Mouse (Mus musculus) adrenal gland, postnatal 10 days (tissue): ENCODE measurements at regions not wholly inside any gene's neighbourhood (a gene's known extent, or its start where the extent isn't known, plus 50 kb on each side); places are given as distances from the start of the nearest gene placed in this dataset.

Experiments used
- DNase-seq: peaks from one replicate; pipeline ENCODE4 v3.0.0; 2021; ENCODE audit warnings: mixed read lengths

GRCm38 (mm10) chr13:40652916-40653315, 85.3 kb downstream of the Tfap2a start:
- DNase-seq: no peak

GRCm38 (mm10) chr13:40651056-40651455, 87.1 kb downstream of the Tfap2a start:
- DNase-seq: peak; percentile 88

- no peak for DNase-seq
These were observed 88.0 kb downstream of the Tfap2a start for GRCm38 (mm10) chr13:40650036-40650709.

- DNase-seq: no peak
These were observed 88.8 kb downstream of the Tfap2a start for GRCm38 (mm10) chr13:40649096-40650035.

- no peak for DNase-seq
These were observed 92.0 kb downstream of the Tfap2a start for GRCm38 (mm10) chr13:40646131-40646530.

GRCm38 (mm10) chr13:40645646-40646045, 92.5 kb downstream of the Tfap2a start:
- DNase-seq: no peak

- no peak for DNase-seq
These were observed 95.2 kb downstream of the Tfap2a start for GRCm38 (mm10) chr13:40642931-40643330.

- no peak for DNase-seq
These were observed 100.9 kb downstream of the Tfap2a start for GRCm38 (mm10) chr13:40637269-40637668.

GRCm38 (mm10) chr13:40617881-40618280, 120.3 kb downstream of the Tfap2a start:
- no peak for DNase-seq

- DNase-seq: no peak
These were observed 129.7 kb downstream of the Tfap2a start for GRCm38 (mm10) chr13:40608526-40608925.

GRCm38 (mm10) chr13:40606405-40607271, 131.5 kb downstream of the Tfap2a start:
- peak; percentile 25 for DNase-seq

- DNase-seq: peak; percentile 51
These were observed 132.3 kb downstream of the Tfap2a start for GRCm38 (mm10) chr13:40605686-40606404.

GRCm38 (mm10) chr13:40574981-40575745, 163.0 kb downstream of the Tfap2a start:
- DNase-seq: no peak

GRCm38 (mm10) chr13:40569461-40569860, 168.7 kb downstream of the Tfap2a start:
- no peak for DNase-seq

GRCm38 (mm10) chr13:40567821-40568220, 170.4 kb downstream of the Tfap2a start:
- no peak for DNase-seq

- no peak for DNase-seq
These were observed 173.8 kb downstream of the Tfap2a start for GRCm38 (mm10) chr13:40564351-40564750.

- DNase-seq: no peak
These were observed 183.8 kb downstream of the Tfap2a start for GRCm38 (mm10) chr13:40554368-40554767.

GRCm38 (mm10) chr13:40525501-40525900, 164.3 kb upstream of the Ofcc1 start:
- DNase-seq: no peak

- DNase-seq: no peak
These were observed 161.9 kb upstream of the Ofcc1 start for GRCm38 (mm10) chr13:40523115-40523514.

- DNase-seq: no peak
These were observed 156.9 kb upstream of the Ofcc1 start for GRCm38 (mm10) chr13:40518180-40518579.

GRCm38 (mm10) chr13:40509290-40509689, 148.0 kb upstream of the Ofcc1 start:
- DNase-seq: no peak
